Mouse (Mus musculus): ENCODE results near the gene Hyal2. TPM values are rescaled to one million over a fixed set of nuclear protein-coding genes. Genes with fewer than 3 reads are reported as not detected.

Gene Hyal2
- total and polyA plus RNA-seq, 3 experiments: 31.3 to 32.0 TPM; not detected in 1

GRCm38 (mm10) chr9:107544196-107544700 is 23.5 kb upstream of the Hyal2 start:
- no peaks in the 10 kb centered on the region for H3K27me3 ChIP-seq (ENCODE audit: control insufficient read depth in 1 of 2, insufficient read depth in 2 of 2, low read length in 2 of 2)
- H3K27ac ChIP-seq (ENCODE audit: control insufficient read depth, low read depth, low read length): no peak overlapping the region
- no peak for DNase-seq (ENCODE audit: low read depth, low spot score)
- peaks cover 0 to 2% of the 10 kb centered on the region in 2 experiments; a peak in 1 of 4 replicates for H3K36me3 ChIP-seq (ENCODE audit: control insufficient read depth in 1 of 2, insufficient read depth in 2 of 2, low read length in 2 of 2)
- H3K4me1 ChIP-seq (ENCODE audit: control insufficient read depth in 1 of 2, insufficient read depth in 2 of 2, low read length in 2 of 2): peaks cover 0 to 8% of the 10 kb centered on the region in 2 experiments; a peak in 1 of 4 replicates
- TF ChIP-seq MXI1 (IDR thresholded peaks at IDR 0.05; ENCODE audit: low read depth, low read length) (no peak), RCOR1 (IDR thresholded peaks at IDR 0.05; ENCODE audit: low read depth, low read length) (no peak), ETS1 (IDR thresholded peaks at IDR 0.05; ENCODE audit: low read depth, low read length) (no peak), CTCF (IDR thresholded peaks at IDR 0.05 in 2 of 3, conservative IDR thresholded peaks at IDR 0.05 in 1 of 3; ENCODE audit: control insufficient read depth in 1 of 3, insufficient read depth in 1 of 3, low read depth in 2 of 3, low read length in 3 of 3, poor library complexity in 1 of 3, severe bottlenecking in 1 of 3) (no peak), RAD21 (IDR thresholded peaks at IDR 0.05; ENCODE audit: low read depth, low read length) (no peak), SIN3A (IDR thresholded peaks at IDR 0.05; ENCODE audit: low read length) (no peak), MAX (IDR thresholded peaks at IDR 0.05; ENCODE audit: low read length) (no peak), NELFE (IDR thresholded peaks at IDR 0.05; ENCODE audit: low read depth, low read length) (no peak), TAL1 (IDR thresholded peaks at IDR 0.05; ENCODE audit: low read length) (no peak), HCFC1 (IDR thresholded peaks at IDR 0.05; ENCODE audit: low read depth, low read length) (no peak), CHD2 (IDR thresholded peaks at IDR 0.05; ENCODE audit: low read length) (no peak), MAFK (IDR thresholded peaks at IDR 0.05; ENCODE audit: borderline replicate concordance, low read depth, low read length) (no peak), TBP (IDR thresholded peaks at IDR 0.05; ENCODE audit: low read depth, low read length) (no peak), JUND (IDR thresholded peaks at IDR 0.05; ENCODE audit: low read depth, low read length) (no peak), CHD1 (IDR thresholded peaks at IDR 0.05; ENCODE audit: low read depth, low read length) (no peak), POLR2AphosphoS5 (IDR thresholded peaks at IDR 0.05; ENCODE audit: borderline replicate concordance, low read depth, low read length) (no peak), BHLHE40 (IDR thresholded peaks at IDR 0.05; ENCODE audit: borderline replicate concordance, low read depth, low read length) (no peak), USF1 (IDR thresholded peaks at IDR 0.05; ENCODE audit: low read depth, low read length) (no peak)
- no peaks in the 10 kb centered on the region for H3K9me3 ChIP-seq (replicated peaks; ENCODE audit: insufficient read depth, low read length)
- H3K4me3 ChIP-seq (ENCODE audit: control insufficient read depth in 1 of 2, insufficient read depth in 1 of 2, low read depth in 2 of 2, low read length in 2 of 2): no peak overlapping the region
- no peak overlapping the region for H3K9ac ChIP-seq (ENCODE audit: control insufficient read depth, low read depth, low read length, poor library complexity, severe bottlenecking)
- peaks cover 4% of the 10 kb centered on the region; the same call in 1 of the 2 replicates for H3K79me2 ChIP-seq (ENCODE audit: control insufficient read depth, insufficient read depth, low read length, poor library complexity)

GRCm38 (mm10) chr9:107544729-107545128 is 23.0 kb upstream of the Hyal2 start:
- TF ChIP-seq RCOR1 (IDR thresholded peaks at IDR 0.05; ENCODE audit: low read depth, low read length): no peak
- TF ChIP-seq MYB (IDR thresholded peaks at IDR 0.05; ENCODE audit: low read depth, low read length): no peak
- TF ChIP-seq SMC3 (IDR thresholded peaks at IDR 0.05; ENCODE audit: low read depth, low read length): no peak
- DNase-seq (ENCODE audit: low read depth, low spot score): no peak
- H3K27me3 ChIP-seq (ENCODE audit: control insufficient read depth in 1 of 2, insufficient read depth in 2 of 2, low read length in 2 of 2): no peaks in the 10 kb centered on the region
- H3K4me3 ChIP-seq (ENCODE audit: control insufficient read depth in 1 of 2, insufficient read depth in 1 of 2, low read depth in 2 of 2, low read length in 2 of 2): no peak overlapping the region
- peaks cover 0 to 8% of the 10 kb centered on the region in 2 experiments; a peak in 1 of 4 replicates for H3K4me1 ChIP-seq (ENCODE audit: control insufficient read depth in 1 of 2, insufficient read depth in 2 of 2, low read length in 2 of 2)
- H3K9ac ChIP-seq (ENCODE audit: control insufficient read depth, low read depth, low read length, poor library complexity, severe bottlenecking): no peak overlapping the region
- H3K9me3 ChIP-seq (replicated peaks; ENCODE audit: insufficient read depth, low read length): no peaks in the 10 kb centered on the region
- peaks cover 4% of the 10 kb centered on the region; the same call in 1 of the 2 replicates for H3K79me2 ChIP-seq (ENCODE audit: control insufficient read depth, insufficient read depth, low read length, poor library complexity)
- no peak overlapping the region for H3K27ac ChIP-seq (ENCODE audit: control insufficient read depth, low read depth, low read length)
- H3K36me3 ChIP-seq (ENCODE audit: control insufficient read depth in 1 of 2, insufficient read depth in 2 of 2, low read length in 2 of 2): peaks cover 0 to 2% of the 10 kb centered on the region in 2 experiments; a peak in 1 of 4 replicates

All from MEL (cell line).